In genomic region chr2:126675169-126676121, GRCm38 (mm10) we compare ENCODE assay signal across 8 mouse cellular contexts. TPM values are rescaled to one million over a fixed set of nuclear protein-coding genes. Genes with fewer than 3 reads are reported as not detected.
DNase-seq lines count a peak whose midpoint lies in the region; ATAC-seq lines count a peak whose summit lies in the region.

No protein-coding gene starts in this region.

- H3K9ac ChIP-seq in intestine, embryonic 16.5 days (ENCODE audit: low read depth, low read length) = peak overlapping the region; percentile 99

- under 1% methylated on average over 99 of the region's 99 CpGs for WGBS in intestine, embryonic 16.5 days

- H3K4me3 ChIP-seq in intestine, embryonic 16.5 days (ENCODE audit: low read length) = peak overlapping the region; percentile 97

- H3K4me2 ChIP-seq in intestine, embryonic 16.5 days (ENCODE audit: low read depth, low read length) = peak overlapping the region; percentile 70

- ATAC-seq in intestine, embryonic 16.5 days = peak; percentile 92

- H3K27me3 ChIP-seq in intestine, embryonic 16.5 days (replicated peaks; ENCODE audit: control insufficient read depth, insufficient read depth, low read length) = no peaks in the 10 kb centered on the region

- H3K27ac ChIP-seq in intestine, embryonic 16.5 days (ENCODE audit: low read length) = peak overlapping the region; percentile 100

- peak; percentile 81 for DNase-seq in adrenal gland, adult 8-10 months
- peak; percentile 81 for DNase-seq in embryo, embryonic 11.5 days (ENCODE audit: low read depth, low spot score)
- DNase-seq in gastrocnemius, postnatal 36 days = peak; percentile 76 to 92
- DNase-seq in left cerebral cortex, postnatal 25 days (ENCODE audit: low spot score in 2 of 2) = peak; percentile 91
- peak; percentile 94 for DNase-seq in mesoderm, embryonic 11.5 days (ENCODE audit: low read depth, low spot score)
- peak; percentile 90 for DNase-seq in right cerebral cortex, postnatal 25 days
- peak; percentile 82 to 83 for DNase-seq in urinary bladder, postnatal 36 days (ENCODE audit: low spot score in 2 of 2)

- H3K9me3 ChIP-seq in intestine, embryonic 16.5 days (ENCODE audit: control insufficient read depth, low read length) = no peaks in the 10 kb centered on the region

- peaks cover 22% of the 10 kb centered on the region for H3K4me1 ChIP-seq in intestine, embryonic 16.5 days (ENCODE audit: control insufficient read depth, insufficient read depth, low read length)

- H3K36me3 ChIP-seq in intestine, embryonic 16.5 days (ENCODE audit: control insufficient read depth, insufficient read depth, low read length) = no peaks in the 10 kb centered on the region

- intact Hi-C loops in gastrocnemius, postnatal 36 days (cut with DNase I) = no loop called here
- intact Hi-C loops in left cerebral cortex, postnatal 25 days (cut with DNase I) = loop anchor here (1.0 kb wide), 1 partner anchor 32 kb away; the partner anchor contains the start of gene Usp8

RNA-seq across cellular contexts. Expression of gene Gabpb1, which starts 0.7 kb away (rescaled TPM):
- total RNA-seq in adrenal gland, adult 8-10 months (2022) = 10 to 100 TPM; 16.4 to 21.1 (median 18.6) TPM
- 1 to 10 TPM; 5.8 to 6.4 TPM for total RNA-seq in gastrocnemius, postnatal 36 days (2021)
- 31.5 and 33.1 TPM in 2 replicates for polyA plus RNA-seq in intestine, embryonic 16.5 days (2015; fragmentation: Nextera tagmentation; extraction: Ambion mirVana)
- total RNA-seq in left cerebral cortex, postnatal 25 days (2021) = 10 to 100 TPM; 19.2 to 20.7 TPM

RNA-seq across cellular contexts. Expression of gene Usp8, which starts 31.7 kb away (rescaled TPM):
- total RNA-seq in adrenal gland, adult 8-10 months (2022) = 10 to 100 TPM; 67.9 to 76.5 (median 75.1) TPM
- total RNA-seq in gastrocnemius, postnatal 36 days (2021) = 10 to 100 TPM; 13.9 to 15.6 TPM
- polyA plus RNA-seq in intestine, embryonic 16.5 days (2015; fragmentation: Nextera tagmentation; extraction: Ambion mirVana) = 33.2 and 33.6 TPM in 2 replicates
- total RNA-seq in left cerebral cortex, postnatal 25 days (2021) = 10 to 100 TPM; 44.5 to 46.3 TPM

RNA-seq across cellular contexts. Expression of gene Hdc, which starts 56.3 kb away (rescaled TPM):
- total RNA-seq in adrenal gland, adult 8-10 months (2022) = 10 to 100 TPM in 2 of 4 experiments, 1 to 10 TPM in 2; 4.6 to 26.8 (median 8.9) TPM
- total RNA-seq in gastrocnemius, postnatal 36 days (2021) = 1 to 10 TPM in 1 of 2 experiments, under 1 TPM in 1; 0.44 to 1.4 TPM
- polyA plus RNA-seq in intestine, embryonic 16.5 days (2015; fragmentation: Nextera tagmentation; extraction: Ambion mirVana) = 2.9 and 3.5 TPM in 2 replicates
- total RNA-seq in left cerebral cortex, postnatal 25 days (2021) = 1 to 10 TPM in 1 of 2 experiments, under 1 TPM in 1; 0.55 to 1.1 TPM

Comparison
In these comparisons a context has a peak if more than half of its experiments do, and no peak if none do; other contexts are left out.
1. Peak in every context shown above with its lines: DNase-seq, ATAC-seq, H3K4me3 ChIP-seq and H3K27ac ChIP-seq.